Mouse (Mus musculus) spleen, postnatal 10 days (tissue): ENCODE data around the gene Lrrc49.
A peak's percentile ranks its signal among the peaks of the same experiment; 100 is the strongest.

Experiments used
- DNase-seq, 2 experiments: peaks; one replicate each; pipeline ENCODE4 v3.0.0; 2021 to 2022; ENCODE audit warnings: low spot score in 2 of 2

The Lrrc49 gene

DNA sequence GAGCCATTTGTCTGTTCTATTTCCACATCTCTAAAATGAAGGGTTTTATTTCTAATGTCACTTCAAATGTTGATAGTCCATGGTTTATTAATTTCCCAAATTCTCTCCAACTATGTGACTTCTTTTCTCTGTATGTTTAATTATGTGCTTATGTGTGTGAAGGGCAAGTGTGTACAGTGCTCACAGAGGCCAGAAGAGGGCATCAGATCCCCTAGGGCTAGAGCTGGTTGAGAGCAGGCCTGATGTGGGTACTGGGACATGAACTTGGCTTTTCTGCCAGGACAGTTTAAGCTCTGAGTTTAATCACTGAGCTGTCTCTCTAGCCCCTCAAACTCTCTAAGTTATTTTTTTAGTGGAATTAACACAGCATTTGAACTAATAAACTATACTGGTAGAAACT is 13.2 kb downstream of the Lrrc49 start:
- no peak for DNase-seq

DNA sequence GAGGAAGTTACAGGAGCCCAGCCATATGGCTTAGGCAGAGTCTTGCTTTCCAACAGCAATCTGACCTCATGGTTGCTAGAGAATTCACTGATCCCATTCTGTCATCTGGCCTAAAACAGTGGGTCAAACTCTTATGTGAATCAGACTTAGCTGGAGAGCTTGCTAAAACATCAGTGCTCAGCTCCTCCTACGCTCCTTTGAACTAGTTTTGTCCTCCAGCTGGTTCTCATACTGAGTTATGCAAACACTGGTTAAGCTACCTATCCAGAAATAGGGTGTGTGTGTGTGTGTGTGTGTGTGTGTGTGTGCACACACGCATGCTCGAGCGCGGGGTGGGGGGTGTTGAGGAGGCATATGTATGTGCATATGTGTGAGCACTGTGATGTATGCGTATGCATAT is 15.4 kb downstream of the Lrrc49 start:
- no peak for DNase-seq

DNA sequence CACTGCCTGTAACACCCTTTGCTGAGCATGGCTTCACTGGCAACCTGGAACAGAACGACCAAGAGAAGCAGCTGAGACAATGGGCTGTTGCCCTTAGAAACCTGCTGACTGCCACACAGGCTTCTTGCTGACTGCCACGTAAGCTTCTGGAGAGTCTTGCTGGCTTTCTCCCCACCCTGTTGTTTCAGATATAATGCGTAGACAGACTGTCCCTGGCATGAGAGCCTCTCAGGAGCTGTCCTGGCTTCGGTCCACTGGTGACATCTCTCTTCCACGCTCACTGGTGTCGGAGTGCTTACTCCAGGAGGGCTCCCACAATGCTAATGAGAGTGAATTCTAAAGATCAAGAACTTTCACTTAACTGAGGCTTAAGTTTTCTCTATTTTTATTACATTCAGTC is 19.1 kb downstream of the Lrrc49 start:
- no peak for DNase-seq

DNA sequence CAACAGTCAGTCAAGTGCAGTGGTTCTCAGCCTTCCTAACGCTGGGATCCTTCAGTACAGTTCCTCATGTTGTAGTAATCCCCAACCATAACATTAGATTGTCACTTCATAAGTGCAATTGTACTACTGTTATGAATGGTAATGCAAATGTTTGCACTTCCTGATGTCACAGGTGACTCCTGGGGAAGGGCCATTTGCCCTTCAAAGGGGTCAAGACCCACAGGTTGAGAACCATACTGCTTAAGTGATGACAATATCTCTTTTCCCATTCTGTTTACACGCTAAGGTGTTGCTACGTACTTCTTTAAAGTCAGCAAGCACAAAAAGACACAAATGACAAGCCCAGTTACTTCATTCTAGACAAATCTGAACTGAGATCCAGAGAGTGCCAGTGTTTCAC is 22.4 kb downstream of the Lrrc49 start:
- DNase-seq: no peak

DNA sequence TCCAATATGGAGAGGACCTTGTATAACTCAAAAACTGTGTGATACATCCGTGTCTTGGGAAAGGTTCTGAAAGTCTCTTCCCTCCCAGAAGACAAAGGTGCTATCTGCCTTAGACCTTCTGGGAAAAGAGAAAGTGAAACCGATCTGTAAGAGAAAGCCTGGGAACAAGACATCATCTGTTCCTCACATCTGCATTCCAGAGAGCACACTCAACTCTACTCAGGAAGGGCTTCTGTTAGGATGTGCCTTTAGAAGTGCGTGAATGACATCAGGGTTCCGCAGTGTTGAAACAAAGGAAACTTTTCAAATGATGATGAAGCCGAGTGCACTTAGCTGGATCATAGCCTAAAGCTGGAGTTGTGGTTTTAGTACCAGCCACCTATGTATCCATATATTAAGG is 23.1 kb downstream of the Lrrc49 start:
- no peak for DNase-seq

DNA sequence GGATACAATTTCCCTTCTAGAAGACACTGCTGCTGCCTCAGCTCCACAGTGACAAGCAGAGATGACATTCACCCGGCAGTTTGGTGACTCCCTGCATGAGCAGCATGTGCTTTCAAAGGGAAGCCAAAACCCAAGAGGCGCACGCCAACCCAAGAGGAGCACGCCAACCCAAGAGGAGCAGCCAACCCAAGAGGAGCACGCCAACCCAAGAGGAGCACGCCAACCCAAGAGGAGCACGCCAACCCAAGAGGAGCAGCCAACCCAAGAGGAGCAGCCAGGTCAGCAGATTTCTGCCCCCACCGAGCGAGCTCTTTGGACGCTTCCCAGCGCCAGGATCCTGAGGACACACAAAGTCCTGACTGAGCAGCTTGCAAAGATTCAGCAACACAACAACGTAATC is 23.6 kb downstream of the Lrrc49 start:
- no peak for DNase-seq

DNA sequence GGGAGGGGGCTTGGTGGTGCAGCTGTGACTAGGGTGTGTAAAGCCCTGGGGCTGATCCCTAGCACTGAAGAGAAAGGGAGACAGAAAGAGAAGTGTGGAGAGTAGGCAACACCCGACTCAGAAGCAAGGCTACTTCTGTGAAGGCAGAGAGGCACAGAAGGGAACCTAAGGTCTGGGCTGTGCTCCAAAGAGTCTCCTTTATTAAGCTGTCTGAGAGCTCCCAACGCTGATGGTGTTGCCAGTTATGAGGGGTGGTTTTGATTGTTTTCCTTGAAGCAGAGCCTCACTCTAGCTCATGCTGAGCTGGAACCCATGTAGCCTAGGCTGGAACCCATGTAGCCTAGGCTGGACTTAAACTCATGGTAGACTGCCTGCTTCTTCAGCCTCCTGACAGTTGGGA is 25.0 kb downstream of the Lrrc49 start:
- DNase-seq: no peak

DNA sequence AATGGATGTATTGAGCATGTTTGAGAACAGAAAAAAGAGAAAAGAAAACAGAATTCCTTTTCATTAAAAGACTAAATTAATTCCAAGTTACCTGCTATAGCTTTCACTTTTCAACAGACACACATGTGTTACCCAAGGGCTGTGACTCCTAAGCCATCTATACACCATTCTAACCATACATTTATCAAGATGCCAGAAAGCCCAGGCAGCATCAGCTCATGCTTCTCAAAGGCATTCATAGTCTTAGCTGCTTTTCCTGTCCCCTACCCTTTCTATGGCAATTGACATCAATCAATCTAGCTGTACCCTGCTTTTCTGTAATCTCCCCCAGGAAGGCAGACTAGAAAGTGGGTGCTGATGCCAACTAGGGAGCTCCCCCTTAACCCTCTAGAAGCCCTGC is 34.4 kb downstream of the Lrrc49 start:
- no peak for DNase-seq

DNA sequence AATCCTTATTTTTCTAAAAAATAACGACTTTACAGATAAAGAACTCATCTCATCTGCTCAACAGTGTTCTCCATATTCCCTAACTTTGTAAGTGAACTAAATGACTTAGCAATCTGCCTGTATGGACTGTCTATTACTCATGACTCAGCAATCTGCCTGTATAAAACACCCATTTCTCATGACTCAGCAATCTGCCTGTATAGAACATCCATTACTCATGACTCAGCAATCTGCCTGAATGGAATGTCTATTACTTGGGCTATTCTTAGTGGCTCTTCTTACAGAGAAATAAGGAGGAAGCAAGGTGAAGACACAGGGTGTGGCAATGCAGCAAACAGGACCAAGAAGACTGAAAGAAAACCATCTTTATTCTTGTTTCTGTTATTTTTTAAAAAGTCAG is 34.8 kb downstream of the Lrrc49 start:
- DNase-seq: no peak

DNA sequence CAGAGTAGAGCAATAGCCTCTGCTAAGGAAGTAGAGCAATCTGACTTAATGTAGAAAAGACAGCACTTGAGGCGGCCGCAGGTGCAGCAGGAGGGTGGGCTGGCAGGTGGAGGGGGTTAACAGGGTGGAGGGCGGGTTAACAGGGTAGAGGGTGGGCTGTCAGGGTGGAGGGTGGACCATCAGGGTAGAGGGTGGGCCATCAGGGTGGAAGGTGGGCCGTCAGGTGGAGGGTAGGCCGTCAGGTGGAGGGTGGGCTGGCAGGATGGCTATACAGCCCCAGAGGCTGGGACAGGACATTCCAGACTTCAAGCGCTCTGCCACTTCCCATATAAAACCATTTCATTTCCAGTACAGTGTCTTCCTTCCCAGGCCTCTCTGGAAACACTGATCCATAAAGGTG is 37.7 kb downstream of the Lrrc49 start:
- DNase-seq: no peak

DNA sequence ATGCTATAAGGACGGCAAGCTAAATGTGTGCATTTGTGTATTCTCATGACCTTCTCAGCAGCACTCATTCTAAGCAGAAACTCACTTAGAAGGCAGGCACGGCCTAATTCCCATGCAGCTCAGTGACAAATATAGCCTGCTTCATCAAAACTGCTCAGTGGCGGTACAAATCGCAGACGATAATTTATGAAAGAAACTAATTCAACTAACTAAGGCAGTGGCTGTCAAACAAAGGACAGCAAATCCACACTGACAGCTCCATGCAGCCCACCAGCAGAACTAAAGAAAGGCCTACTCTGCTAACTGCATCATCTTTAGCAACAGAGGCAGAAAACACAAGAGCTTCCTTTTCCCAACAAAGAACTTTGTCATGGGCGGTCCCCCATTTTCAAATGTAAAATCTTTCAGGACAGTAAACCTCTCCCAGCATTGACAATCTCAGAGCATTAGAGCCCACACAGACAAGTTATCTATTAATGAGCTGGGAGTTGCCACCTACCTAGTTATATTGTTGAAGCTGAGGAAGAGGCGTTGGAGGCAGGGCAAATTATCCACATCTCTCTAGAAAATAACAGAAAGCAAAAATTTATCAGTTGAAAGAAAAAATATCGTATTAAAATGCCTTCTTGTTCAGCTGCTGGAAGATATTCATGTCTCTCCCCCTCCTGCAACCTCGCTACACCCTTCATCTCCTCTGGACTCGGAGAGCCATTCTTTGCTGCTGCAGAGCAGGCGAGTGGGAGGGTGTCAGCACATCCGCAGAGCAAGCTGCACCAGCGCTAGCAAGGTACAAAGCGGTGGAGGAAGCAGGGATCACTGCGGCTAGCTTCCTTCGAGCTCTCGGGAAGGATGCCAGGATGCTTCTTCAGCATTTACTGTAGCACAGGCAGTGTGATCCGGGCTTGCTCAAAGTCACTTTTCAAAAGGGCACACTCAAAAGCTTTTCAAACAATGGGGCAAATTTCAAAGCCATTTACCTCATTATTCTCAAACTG is 38.7 kb downstream of the Lrrc49 start:
- DNase-seq: no peak

DNA sequence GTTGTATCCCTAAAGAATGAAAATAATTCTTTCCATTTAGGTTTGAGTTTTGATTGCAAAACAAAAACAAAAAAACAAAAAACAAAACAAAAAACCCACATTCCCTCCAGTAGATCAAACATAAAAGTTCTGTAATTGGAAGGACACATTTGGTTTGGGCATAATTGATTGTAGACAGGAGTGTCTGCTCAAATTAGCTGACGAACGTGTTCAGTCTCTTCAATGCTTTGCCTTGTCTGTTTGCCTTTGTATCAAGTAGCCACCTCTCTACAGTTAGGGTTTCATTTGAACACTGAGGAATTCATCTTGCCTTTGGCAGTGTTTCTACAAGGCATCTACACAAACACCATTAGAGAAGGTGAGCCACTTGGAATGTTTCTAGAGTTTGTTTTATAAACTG is 54.4 kb downstream of the Lrrc49 start:
- DNase-seq: no peak

DNA sequence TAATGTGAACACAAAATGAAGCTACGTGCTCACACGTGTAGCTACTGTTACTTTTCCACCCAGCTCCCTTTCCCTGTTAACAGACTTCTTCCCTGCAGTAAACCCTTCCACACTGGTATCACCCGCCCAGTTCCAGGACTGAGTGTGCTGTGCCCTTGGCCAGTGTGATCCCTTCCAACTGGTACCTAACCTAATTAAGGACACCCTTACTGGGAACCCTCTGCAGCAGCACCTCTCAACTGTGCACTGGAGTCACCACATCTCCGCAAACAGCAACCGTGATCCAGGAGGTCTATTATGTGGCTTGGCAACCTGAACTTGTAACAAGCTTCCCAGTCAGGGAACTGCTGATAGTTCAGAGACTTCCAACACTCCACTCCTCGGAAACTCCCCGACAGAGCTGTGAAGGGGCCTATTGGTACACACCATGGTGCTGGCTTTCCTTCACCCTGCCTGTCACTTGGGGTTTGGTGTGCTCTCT is 61.6 kb downstream of the Lrrc49 start:
- DNase-seq: no peak

DNA sequence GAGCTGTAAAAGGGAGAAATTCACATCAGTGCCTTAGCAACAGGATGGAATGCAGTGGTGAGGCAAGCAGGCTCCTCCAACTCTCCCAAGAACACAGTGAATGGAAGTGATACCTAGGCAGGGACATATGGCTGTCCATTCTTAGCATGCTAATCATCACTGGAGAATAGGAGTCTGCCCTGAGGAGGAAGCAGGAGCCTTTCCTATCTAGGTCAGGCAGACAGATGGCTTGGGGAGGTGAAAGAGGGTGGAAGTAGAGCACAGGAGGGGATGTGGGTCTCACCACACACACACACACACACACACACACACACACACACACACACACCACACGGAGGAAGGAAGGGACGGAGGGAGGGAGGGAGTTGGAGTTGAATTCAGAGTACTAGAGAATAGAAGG is 62.1 kb downstream of the Lrrc49 start:
- no peak for DNase-seq

DNA sequence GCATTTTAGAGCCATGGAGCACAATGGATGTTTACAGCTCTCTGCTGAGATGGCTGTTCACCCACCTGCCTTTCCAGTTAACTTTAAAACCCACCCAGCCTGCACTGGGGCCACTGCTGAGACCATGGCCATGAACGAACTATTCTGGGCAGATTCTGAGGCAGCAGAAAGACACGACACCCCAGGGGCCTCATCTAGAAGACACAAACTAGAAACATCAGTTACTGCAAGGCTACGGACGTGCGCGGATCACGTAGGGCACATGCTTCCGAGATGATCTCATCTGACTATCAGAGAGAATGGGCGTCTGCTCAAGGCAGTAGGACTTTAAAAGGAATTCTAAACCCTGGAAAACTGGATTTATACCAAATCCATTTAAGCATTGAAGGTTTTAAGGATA is 71.0 kb downstream of the Lrrc49 start:
- no peak for DNase-seq

DNA sequence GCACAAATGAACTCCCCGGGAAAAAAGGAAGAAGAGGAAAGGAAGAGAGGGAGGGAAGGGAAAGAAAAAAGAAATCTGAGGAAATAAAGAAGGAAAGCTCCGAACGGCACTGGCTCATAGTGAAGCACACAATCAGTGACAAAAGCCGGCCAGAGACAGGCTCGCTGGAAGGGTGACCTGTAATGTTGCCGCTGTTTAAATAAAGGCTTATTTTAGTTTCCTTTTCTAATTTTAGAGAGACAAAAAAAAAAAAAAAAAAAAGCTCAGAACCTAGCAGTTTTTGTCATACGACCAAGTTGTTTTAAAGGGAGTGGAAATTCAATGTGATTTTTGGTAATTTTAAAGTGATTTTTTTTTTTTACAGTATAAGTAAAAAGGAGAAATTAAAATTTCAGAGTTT is 71.6 kb downstream of the Lrrc49 start:
- no peak for DNase-seq

DNA sequence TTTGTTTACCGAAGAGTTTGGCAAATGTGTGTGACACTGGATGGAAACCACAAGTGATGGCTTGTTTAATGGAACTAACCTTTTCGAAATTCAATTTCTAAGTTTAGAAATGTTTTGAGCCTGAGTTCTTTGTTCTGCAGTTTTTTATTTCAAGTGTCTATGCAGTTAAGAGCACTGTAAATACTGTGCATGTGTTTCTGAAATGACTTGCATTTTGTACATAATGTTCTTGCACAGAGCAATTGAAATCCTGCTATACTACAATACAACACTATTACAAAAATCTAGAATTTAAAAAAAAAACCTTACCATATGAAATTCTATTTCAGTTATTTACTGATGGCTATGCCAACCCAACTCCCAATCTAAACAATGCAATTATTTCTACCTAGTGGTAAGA is 75.7 kb downstream of the Lrrc49 start:
- no peak for DNase-seq

DNA sequence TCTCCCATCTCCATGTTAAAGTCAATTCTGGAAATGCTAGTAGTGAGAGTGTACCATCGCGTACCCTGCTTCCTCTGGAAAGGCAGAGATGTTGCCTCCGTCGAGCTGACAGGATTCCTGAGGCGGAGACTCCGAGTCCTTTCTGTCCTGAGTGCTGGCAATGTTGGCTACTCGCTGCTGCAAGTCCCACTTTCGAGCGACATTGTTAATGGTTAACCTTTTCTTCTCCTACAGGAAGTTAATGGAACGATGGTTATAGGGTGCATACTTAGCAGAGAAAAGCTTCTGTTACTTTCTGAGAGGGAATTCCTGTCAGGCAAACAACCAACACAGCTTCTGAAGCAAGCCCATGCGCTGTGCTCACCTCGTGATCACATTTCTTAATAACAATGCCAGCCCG is 77.8 kb downstream of the Lrrc49 start:
- no peak for DNase-seq

DNA sequence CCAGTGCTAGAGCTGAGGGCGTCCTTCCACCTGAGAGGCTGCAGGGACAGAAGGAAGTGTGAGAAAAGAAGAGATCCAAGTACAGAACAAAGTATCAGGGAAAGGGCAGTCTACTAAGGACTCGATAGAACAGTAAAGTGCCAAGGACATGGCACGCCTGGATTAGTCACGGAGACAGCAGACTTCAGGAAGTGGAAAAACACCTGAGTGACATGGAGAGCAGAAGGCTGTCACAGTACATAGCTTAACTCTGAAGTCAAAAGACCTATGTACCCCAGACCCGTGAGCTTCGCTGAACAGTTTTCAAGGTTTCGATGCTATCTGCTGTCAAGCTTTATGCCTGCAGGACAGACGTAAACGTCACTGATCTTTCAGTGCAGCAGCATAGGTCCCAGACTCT is 79.1 kb downstream of the Lrrc49 start:
- DNase-seq: no peak

DNA sequence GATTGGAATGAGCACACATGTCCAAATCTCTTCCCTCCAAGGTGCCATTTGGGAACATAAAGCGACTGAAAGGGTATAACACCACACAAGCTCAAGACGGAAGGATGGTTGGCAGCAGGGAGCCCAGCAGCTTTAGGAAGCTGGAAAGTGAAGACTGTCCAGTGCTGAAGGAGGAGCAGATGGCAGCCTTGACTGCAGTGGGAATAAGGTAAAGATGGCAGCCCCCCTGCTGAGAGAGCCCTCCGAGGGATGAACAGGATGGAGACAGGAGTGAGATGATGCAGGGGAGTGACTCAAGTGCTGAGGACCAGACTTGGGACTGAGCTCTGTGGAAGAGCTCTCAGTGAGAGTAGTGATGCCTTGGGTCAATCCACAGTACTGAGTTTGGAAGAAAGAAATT is 79.9 kb downstream of the Lrrc49 start:
- DNase-seq: no peak

DNA sequence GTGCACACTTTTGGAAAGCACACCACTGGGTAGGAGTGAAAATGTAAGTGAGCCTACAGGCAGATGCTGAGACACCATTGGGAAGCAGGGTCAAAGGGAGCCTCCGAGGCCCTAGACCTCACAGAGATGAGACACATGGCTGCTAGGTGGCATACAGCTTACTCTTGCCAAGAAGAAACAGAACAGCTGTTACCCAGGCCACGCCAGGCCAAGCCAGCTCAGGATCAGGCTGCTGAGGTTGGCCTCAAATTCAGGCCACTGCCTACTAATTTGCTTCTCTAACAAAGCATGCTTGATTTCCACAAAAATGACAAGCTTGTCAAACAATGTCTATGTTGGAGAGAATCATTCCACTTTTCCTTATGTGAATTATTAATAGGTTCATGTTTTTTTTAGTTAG is 83.0 kb downstream of the Lrrc49 start:
- DNase-seq: no peak

DNA sequence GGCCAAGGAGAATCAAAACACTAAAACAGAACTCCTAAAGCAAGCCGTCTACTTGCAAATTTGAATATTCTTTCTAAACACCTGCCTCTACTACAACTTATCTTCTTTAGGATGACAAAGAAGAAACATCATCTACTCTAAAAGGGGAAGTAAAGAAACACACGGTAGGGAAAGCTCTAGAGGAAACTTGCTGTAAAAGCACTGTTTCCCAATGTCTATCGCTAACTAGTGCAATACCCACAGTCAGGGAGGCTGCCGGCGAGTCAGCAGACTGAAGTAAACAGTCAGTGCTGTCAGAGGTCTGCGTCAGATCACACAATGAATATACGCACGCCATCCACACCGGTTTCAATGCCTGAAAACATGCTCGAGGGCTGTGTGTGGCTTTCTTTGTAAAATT is 86.0 kb downstream of the Lrrc49 start:
- DNase-seq: no peak

DNA sequence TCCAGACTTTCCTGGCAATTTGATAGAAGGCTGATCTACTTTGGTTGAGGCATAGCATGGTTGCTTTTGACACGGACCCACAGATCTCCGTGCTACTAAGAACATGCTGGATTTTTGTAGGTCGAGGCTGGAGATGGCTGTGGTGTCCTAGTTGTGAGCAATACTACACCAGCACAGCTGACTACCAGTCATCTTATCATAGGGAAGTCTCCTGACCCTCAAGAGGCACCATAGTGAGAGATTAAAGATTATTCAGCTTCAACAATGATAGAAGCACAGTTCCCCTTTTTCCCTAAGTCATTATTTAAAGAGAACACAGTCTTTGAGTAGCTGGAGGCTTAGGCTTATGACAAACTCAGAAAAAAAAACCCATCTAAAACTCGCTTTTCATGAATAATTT is 87.7 kb downstream of the Lrrc49 start:
- no peak for DNase-seq

DNA sequence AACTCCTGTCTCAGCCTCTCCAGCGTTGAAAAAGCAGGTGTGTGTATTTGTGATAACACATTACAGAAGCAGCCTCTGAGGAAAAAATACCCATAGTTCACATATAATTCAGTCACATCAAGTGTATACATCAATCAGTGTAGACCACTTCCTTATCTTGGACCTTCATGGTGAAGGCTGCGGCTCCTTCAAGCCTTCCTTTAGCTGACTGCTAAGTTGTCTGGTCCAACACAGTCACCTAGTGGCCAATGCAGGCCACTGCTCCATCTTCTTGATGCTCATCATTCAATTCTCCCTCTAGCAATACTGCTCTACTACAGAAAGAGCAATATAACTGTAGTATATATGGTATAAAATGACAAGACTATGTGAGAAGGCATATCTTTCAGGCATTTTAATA is 88.5 kb downstream of the Lrrc49 start:
- peak in 1 of 2 experiments; percentile 38 for DNase-seq
